Mouse (Mus musculus) right cerebral cortex, postnatal 36 days (tissue): ENCODE results near the gene Klhdc3.

Experiments used
- DNase-seq, 2 experiments: peaks; one replicate each; pipeline ENCODE4 v3.0.0; 2022; ENCODE audit warnings: low spot score in 2 of 2, mixed read lengths in 1 of 2

Gene Klhdc3

GRCm38 (mm10) chr17:46702100-46702499 is 21.4 kb upstream of the Klhdc3 start:
- no peak for DNase-seq

DNA sequence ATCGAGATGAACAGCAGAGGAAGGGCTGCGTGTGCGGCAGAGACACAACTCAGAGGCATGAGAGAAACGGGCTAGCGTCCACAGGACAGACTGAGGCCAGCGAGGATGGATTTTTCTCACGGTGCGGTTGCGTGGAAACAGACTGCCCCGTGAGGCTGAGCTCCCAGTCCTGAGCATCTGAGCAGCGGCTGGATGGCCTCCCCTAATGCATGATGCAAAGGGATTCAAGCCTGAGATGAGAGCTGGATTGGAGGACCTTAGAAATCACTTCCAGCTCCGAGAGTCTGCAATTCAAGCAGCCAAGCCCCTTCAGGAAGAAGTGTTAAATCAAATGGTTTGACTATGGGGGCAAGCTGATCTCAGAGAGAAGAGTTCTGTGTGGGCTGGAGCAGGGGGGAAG is 20.8 kb upstream of the Klhdc3 start:
- no peak for DNase-seq

- DNase-seq: no peak
Observed at GRCm38 (mm10) chr17:46699912-46700311, 19.2 kb upstream of the Klhdc3 start.

DNA sequence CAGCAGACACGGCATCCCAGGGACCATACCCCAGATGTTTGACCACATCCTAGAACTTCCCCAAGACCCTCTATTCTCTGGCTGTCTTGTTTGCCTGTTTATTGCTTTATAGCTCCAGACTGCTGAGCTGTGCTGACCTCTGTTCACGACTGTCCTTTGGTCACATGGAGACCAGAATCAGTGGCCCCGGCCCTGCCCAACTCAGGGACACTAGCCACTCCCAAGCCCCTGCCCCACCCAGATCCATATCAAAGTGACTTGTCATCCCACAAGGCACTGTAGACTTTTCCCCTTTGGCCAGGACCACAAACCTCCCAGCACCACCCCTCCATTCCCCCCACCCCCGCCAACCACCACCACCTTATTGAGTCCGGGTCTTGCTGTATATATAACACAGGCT is 18.5 kb upstream of the Klhdc3 start:
- no peak for DNase-seq

- no peak for DNase-seq
Observed at GRCm38 (mm10) chr17:46698515-46698914, 17.8 kb upstream of the Klhdc3 start.

- no peak for DNase-seq
Observed at GRCm38 (mm10) chr17:46694517-46695063, 13.9 kb upstream of the Klhdc3 start.

DNA sequence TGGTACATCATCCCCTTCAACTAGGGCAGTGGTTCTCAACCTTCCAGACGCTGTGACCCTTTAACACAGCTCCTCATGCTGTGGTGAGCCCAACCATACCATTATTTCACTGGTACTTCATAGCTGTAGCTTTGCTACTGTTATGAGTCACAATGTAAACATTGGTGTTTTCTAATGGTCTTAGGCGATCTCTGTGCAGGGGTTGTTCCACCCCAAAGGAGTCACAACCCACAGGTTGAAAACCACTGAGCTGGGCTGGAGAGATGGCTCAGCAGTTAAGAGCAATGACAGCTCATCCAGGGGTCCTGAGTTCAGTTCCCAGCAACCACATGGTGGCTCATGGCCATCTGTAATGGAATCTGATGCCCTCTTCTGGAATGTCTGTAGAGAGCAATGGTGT is 10.7 kb upstream of the Klhdc3 start:
- DNase-seq: no peak

DNA sequence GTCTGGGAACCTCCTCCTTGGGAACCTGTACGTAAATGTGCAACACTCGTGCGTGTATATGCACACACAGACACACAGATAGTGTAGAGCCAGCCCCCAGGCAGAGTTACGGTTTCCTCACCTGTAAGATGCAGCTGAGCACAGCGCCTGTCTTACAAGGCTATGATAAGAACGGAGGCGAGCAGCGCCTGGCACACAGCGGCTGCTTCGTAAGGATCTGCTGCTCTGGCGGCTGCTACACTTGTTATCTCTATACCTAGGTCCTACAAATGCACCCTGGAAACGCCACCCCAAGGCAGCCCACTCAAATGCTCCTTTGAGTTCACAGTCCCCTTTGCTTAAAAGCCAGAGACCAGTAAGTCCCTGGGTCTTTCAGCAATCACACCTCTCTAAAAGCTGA is 10.0 kb upstream of the Klhdc3 start:
- no peak for DNase-seq

DNA sequence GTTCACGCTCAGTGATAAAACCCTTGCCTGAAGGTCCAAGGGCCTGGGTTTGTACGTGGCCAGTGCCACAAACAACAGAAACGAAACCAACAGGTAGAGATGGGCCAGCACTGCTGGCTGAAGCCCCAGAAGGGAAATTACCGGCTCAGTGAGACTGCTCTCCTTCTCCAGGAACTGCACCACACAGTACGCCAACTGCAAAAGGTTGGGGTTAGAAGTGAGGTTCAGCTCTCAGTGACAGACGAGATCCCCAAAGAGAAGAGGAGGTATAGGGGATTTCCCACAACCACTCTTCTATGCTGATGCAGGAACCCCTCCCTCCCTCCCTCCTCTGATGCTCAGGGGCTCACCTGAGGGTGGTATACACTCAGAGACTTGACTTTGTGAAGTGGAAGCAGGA is 5.2 kb upstream of the Klhdc3 start:
- no peak for DNase-seq

DNA sequence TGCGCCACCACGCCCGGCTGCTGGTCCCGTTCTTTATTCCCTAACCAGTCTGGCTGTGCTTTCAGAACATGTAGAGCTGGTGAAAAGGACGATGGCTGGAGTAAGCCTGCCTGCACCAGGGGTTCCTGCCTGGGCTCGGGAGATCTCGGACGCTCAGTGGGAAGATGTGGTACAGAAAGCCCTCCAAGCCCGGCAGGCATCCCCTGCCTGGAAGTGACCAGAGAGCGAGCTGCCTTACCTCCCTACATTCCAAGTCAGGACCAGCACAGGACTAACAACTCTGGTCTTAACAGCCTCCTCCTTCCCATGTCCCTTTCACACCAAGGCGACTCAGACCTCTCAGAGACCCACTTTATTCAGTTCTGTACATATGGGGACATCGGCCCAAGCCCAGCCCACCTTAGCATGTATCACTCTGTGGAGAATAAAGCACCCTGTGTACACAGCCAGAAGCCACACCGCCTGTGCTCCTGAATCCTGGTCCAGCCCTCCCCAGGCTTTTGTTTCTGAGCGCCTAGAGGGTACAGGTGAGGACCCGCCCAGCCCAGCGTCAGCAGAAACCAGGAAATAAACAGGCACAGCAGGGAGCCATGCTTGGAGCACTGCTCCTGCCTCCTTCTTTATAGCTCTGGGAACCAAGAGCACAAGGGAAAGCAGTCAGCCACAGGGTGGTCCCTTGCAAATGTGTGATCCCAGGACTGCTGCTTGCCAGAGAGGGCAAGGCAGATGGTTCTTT is 2.1 kb upstream of the Klhdc3 start:
- DNase-seq: no peak

- no peak for DNase-seq
Observed at GRCm38 (mm10) chr17:46681466-46682118, 878 bp upstream of the Klhdc3 start.

DNA sequence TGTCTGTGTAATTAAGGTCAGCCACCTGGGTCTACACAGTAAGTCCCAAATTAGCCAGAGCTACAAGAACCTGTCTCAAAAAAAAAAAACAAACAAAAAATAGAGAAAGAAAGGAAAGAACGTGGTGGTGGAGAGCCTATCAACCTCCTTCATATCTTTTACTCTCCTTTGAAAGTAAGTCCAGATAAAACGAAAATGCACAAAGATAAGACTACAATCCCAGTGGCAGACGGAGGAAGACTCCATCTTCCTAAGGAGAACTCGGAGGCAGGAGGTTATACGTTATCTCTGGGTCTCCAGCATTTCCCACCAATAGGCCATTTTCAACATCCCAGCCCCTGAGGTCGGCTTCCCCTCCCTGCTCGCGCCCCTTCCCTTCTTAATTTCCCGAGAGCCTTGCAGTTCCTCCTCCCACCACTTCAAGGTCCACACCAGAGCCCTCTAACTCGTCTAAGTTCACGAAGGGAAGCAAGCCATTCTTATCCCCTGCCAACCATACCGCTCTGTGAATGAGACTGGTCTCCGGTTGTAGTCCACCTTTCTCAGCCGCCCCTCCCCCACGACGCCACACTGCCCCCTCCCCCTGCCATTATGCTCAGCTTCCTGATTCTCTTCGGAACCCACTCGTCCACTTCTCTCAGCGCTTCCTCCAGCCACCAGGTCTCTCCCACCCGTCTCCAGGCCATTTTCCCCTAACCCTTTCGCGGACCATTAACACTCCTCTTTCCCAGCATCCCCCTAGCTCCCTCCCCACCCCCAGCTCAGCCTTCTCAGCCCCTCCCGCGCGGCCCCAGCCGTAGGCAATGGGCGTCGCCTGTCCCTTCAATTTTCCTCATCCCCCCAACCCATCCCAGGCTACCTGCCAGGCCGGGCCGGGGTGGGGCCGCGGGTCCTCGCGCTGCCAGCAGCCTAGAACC is 613 bp downstream of the Klhdc3 start:
- no peak for DNase-seq

- DNase-seq: no peak
Observed at GRCm38 (mm10) chr17:46678911-46679310, 1.8 kb downstream of the Klhdc3 start.

DNA sequence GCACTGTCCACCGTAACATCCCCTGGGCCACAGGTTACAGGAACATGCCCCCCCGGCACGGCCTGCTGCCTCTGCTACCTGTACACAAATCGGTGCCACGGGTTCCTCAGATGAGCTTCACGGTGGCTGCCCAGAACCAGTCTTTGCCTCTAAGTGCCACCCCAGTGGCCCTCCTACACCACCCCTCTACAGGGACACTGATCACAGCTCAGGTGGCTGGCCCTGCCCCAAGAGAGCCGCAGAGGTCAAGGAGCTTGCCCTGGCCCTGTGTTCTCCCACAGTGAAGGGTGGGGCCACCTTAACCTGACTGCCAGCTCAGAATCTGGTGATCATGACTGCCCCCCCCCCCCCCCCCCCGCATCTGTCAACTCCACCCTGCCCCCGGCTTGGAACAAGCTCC is 2.3 kb downstream of the Klhdc3 start, which contains the start of gene Mea1:
Mea1 (plus strand) TSS at position 378 of the 400 bp plus-strand sequence.
- DNase-seq: no peak

GRCm38 (mm10) chr17:46674530-46675283 is 6.0 kb downstream of the Klhdc3 start:
- no peak for DNase-seq

- DNase-seq: peak; percentile 81 to 89
Observed at GRCm38 (mm10) chr17:46673850-46674529, 6.7 kb downstream of the Klhdc3 start, which contains the start of gene Rrp36. Rrp36 (minus strand) TSS chr17:46674352.

DNA sequence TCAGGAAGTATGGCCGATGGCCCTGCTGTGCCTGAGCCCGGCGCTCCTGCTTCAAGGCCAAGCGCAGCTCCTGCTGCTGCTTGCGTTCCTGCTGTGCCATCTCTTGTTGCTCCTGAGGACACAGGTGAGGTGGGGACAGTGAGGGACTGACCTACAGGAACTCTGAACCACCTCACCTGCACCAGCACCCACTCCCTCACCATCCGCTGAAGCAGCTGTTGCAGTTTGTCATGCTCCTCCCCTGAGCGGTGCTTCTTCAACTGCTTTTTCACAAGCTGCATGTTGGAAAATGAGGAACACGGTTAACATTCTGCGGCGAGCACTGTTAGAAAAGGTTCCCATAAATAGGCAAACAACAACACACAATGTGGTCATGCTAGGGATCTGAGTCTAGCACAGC is 10.8 kb downstream of the Klhdc3 start:
- no peak for DNase-seq

DNA sequence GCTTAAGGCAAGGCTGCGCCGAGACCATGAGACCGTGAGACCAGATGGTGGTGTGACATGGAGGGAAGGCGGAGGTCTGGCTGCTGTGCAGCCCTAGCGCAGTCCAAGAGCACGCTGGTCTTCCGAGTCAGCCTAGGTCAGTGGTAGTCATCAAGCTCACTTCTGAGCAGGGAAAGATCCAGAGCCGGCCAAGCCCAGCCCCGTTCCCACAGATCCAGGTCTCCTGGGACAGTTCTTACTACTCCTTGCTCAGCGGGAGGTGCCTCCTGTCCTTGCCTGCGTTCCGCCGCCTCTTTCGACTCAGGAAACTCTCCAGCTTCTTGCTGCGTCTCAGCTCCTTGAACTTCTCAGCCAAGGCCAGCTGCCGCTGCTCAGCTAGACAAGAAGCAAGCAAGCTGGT is 13.0 kb downstream of the Klhdc3 start:
- DNase-seq: no peak

DNA sequence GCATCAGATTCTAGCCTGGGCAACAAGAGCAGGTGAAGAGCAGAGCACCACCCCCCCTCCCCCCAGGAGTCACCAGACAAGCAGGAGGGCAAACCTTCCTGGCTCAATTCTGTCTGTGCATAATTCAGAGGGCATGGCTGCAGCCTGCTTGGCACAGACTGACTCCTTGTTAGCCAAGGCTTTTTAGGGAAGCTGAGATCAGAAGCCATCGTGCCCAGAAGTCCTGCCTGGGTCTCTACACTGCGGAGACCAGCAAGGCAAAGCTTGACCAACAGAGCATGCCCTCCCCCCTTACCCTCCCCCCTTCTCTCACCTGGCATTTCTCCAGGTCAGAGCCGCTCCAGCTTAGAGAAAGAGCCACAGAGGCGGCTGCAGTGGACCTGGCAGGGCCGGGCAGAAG is 18.0 kb downstream of the Klhdc3 start:
- DNase-seq: no peak

- no peak for DNase-seq
Observed at GRCm38 (mm10) chr17:46661981-46662380, 18.7 kb downstream of the Klhdc3 start.

- DNase-seq: no peak
Observed at GRCm38 (mm10) chr17:46661351-46661750, 19.4 kb downstream of the Klhdc3 start.
